Mouse (Mus musculus) spleen, adult 12 weeks (tissue): Measurements from ENCODE around the gene Noa1.
A peak's percentile ranks its signal among the peaks of the same experiment; 100 is the strongest.

ENCODE experiments used
- DNase-seq: peaks from one replicate; pipeline ENCODE4 v3.0.0; 2022; ENCODE audit warnings: low spot score

Noa1 gene

GRCm38 (mm10) chr5:77253154-77253553, 56.7 kb downstream of the Noa1 start:
- no peak for DNase-seq

DNA sequence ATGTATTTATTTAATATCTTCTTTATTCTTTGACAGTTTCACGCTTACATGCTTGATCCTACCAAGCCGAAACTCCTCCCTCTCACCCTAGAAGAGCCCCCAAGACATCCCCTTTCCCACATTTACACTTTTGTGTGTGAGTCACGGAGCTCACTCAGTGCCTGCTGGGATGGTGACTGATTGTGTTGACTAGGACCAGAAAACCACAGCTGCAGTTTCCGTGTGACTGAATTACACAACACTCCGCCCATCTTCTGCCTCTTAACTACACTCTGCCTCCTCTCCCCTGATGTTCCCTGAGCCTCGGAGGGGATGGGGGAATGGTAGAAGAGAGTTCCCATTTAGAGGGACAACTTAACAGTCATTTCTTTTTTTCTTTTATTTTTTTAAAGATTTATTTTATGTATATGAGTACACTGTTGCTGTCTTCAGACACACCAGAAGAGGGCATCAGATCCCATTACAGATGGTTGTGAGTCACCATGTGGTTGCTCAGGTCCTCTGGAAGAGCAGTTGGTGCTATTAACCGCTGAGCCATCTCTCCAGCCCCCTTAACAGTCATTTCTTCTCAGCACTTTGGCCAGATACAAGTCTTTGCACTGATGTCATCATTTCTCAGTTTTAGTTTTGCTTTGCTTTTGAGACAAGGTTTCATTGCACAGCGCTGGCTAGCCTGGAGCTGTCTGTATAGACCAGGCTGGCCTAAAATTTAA, 57.6 kb downstream of the Noa1 start:
- DNase-seq, result no peak

DNA sequence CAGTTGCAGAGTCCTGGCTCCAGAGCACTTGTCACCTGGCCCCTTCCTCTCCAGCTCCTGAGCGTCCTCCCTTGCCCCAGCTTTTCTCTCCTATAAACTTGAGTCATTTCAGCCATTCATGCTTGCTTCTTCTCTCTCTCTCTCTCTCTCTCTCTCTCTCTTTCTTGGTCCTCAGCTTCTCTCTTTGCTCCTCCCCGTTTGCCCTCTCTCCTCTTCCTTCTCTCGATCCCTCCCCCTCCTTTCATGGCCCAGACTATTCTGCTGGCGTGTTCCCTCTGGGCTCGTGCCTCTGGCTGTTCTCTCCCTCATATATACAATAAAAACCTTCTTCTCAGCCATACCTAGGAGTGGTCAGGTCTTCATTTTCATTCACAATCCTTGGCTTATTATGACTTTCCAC, 58.2 kb downstream of the Noa1 start:
- DNase-seq, result no peak

GRCm38 (mm10) chr5:77250083-77250482, 59.8 kb downstream of the Noa1 start:
- no peak for DNase-seq

DNA sequence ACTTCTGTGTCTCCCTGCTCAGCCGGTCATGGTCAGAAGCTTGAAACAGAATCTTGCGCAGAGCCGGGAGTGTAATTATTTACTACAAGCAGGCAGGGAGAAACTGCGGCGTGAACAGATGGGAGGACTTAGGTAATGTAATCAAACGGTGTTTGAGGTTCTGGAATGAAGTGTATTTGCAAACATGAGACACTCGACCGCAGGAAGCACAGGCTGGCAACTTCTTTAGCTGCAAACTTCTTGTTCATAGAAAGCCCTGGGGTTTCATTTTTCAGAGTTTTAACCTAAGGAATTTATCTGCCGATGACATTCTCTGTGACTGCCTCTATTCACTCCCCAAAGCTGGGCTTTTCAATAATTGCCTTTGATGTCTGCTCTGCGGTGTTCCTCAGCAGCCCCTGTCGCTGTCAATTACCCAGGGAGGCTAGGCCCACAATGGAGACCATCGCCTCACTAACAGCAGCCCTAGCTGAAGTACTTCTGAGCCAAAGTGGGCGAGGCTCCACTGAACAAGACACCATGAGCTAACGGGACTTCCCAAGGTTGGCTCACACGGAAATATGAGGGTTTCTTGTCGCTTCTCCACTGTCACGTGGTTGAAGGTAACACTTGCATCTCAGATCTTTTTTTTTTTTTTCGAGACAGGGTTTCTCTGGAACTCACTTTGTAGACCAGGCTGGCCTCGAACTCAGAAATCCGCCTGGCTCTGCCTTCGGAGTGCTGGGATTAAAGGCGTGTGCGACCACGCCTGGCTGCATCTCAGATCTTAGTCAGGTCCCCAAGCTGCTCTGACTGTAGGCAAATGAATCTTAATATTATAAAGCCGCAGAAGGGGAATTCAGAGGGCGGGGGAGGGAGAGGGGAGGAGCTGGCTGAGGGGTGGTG, 63.9 kb downstream of the Noa1 start:
- DNase-seq, result peak; percentile 26

DNA sequence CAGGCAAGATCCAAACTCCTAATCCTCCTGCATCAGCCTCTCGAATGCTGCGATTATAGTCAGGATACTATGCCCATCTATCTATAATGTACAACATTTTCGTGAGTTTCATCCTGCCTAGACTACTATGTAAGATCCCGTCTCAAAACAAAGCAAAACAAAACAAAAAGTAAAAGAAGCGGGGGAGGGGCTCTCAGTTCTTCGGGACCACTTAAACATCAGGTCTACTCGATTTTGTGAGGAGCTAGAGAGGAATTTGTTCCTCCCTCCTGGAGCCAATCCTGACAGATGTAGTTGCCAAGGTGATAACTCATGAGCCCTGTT, 64.5 kb downstream of the Noa1 start:
- DNase-seq, result no peak

GRCm38 (mm10) chr5:77244331-77244987, 65.4 kb downstream of the Noa1 start:
- DNase-seq, result no peak
